Mouse (Mus musculus): ENCODE measurements around the gene Nkiras1. TPM values are rescaled to one million over a fixed set of nuclear protein-coding genes. Genes with fewer than 3 reads are reported as not detected.

Gene Nkiras1
- total and polyA plus RNA-seq, 2 experiments from 2014 or later, result 3.4 to 36.9 TPM

DNA sequence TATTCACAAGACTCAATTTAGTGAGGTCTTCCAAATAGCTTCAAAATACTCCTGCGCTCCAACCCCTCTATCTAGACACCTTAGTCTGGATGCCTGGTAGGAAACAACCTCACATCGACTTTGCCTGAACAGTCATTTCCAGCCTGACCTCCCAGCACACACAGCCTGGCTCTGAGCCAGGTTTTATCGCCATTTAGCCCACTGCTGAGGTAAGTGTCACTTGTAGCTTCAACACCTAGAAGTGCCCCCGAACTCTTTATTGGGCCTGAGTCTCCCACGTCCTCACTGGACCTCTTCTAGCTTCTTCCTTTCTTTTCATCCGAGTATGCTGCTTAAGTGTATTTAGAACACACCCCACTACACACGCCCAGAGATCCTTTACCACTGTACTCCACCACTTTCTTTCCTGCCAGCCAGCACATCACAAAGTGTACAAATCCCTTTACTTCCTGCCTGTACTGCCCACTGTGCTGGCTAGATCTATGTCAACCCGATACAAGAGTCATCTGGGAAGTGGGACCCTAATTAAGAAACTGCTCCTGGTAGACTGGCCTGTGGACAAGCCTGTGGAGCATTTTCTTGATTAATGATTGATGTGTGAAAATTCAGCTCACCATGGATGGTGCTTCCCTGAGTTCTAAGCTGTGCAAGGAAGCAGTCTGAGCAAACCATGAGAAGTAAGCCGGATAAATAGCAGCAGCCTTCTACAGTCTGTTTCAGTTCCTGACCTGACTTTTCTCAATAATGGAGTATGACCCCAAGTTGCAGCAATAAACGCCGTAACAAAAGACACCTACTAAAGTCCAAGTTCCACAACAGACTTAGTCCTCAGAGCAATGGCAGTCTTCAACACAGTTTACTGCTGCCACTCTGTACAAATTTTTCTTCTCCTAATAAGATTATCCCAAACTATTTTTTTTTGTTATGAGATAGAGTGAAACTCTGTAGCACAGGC, 46.8 kb downstream of the Nkiras1 start:
- Histone ChIP-seq H3K27ac (ENCODE audit: low read depth) (no peak overlapping the region), H3K36me3 (replicated peaks; ENCODE audit: control insufficient read depth, insufficient read depth, low read length) (0 out of 2 replicates have a peak, but pooled peaks cover 4% of the 10 kb centered on the region), H3K27me3 (ENCODE audit: control insufficient read depth, insufficient read depth, low read length) (no peaks in the 10 kb centered on the region), H3K9me3 (replicated peaks; ENCODE audit: control insufficient read depth, low read length) (no peaks in the 10 kb centered on the region), H3K4me1 (ENCODE audit: control insufficient read depth, insufficient read depth) (peaks cover 5% of the 10 kb centered on the region; the same call in 1 of the 2 replicates), H3K4me3 (ENCODE audit: low read depth, low read length) (no peak overlapping the region), H3K4me2 (ENCODE audit: low read depth, low read length) (peak overlapping the region; percentile 30), H3K9ac (replicated peaks; ENCODE audit: low read depth, low read length) (no peak overlapping the region)
- TF ChIP-seq EP300 (IDR thresholded peaks at IDR 0.05; ENCODE audit: low read depth), result no peak
- no peak for TF ChIP-seq CTCF (IDR thresholded peaks at IDR 0.05; ENCODE audit: low read depth)
- WGBS, result 37% methylated on average over 11 of the region's 11 CpGs
- ATAC-seq (ENCODE audit: insufficient read depth, low read depth) (peak; percentile 74), DNase-seq (ENCODE audit: low spot score) (peak; percentile 60)

DNA sequence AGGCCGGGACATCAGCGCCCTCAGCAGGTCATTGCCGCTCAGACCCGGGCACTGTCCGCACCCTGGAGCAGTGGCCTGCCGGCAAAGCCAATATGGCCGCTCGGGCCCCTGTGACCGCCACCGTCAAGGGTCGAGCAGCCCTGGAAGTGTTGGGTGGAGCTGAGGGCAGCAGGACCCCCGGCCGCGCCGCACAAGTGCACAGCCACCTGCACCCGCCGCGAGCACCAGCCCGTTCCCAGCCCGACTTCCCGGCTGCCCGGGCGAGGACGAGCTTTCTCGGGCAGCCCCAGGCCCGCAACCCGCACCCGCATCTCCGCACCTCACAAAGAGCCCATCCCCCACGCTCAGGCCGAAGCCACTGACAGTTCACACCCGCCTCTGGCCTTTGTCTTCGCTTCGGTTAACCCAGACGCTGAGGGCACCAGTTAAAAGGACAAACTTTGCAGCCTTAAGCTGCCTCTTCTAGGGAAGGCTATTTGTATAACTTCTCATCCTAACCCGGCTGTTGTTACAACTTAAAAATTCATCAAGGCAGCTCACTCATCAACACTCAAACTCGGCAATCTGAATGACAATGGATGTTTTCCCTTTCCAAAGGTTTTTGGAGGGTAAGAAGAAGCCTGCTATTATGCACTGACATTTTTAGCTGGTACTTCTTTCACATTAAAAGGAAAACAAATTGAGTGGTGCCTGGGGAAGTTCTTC, 56.2 kb downstream of the Nkiras1 start:
- Histone ChIP-seq H3K9ac (replicated peaks; ENCODE audit: low read depth, low read length) (peak overlapping the region; percentile 68), H3K4me2 (ENCODE audit: low read depth, low read length) (peak overlapping the region; percentile 83), H3K4me1 (ENCODE audit: control insufficient read depth, insufficient read depth) (peaks cover 6% of the 10 kb centered on the region), H3K36me3 (replicated peaks; ENCODE audit: control insufficient read depth, insufficient read depth, low read length) (no peaks in the 10 kb centered on the region; the same call in 1 of the 2 replicates), H3K9me3 (replicated peaks; ENCODE audit: control insufficient read depth, low read length) (no peaks in the 10 kb centered on the region), H3K27me3 (ENCODE audit: control insufficient read depth, insufficient read depth, low read length) (no peaks in the 10 kb centered on the region), H3K27ac (ENCODE audit: low read depth) (no peak overlapping the region), H3K4me3 (ENCODE audit: low read depth, low read length) (peak overlapping the region; percentile 61)
- ATAC-seq (ENCODE audit: insufficient read depth, low read depth), result peak; percentile 45
- TF ChIP-seq CTCF (IDR thresholded peaks at IDR 0.05; ENCODE audit: low read depth) (0 out of 2 replicates have a peak, but pooled peaks have one; percentile 21), EP300 (IDR thresholded peaks at IDR 0.05; ENCODE audit: low read depth) (no peak)
- WGBS, result 7% methylated on average over 37 of the region's 37 CpGs
- no peak for DNase-seq (ENCODE audit: low spot score)

DNA sequence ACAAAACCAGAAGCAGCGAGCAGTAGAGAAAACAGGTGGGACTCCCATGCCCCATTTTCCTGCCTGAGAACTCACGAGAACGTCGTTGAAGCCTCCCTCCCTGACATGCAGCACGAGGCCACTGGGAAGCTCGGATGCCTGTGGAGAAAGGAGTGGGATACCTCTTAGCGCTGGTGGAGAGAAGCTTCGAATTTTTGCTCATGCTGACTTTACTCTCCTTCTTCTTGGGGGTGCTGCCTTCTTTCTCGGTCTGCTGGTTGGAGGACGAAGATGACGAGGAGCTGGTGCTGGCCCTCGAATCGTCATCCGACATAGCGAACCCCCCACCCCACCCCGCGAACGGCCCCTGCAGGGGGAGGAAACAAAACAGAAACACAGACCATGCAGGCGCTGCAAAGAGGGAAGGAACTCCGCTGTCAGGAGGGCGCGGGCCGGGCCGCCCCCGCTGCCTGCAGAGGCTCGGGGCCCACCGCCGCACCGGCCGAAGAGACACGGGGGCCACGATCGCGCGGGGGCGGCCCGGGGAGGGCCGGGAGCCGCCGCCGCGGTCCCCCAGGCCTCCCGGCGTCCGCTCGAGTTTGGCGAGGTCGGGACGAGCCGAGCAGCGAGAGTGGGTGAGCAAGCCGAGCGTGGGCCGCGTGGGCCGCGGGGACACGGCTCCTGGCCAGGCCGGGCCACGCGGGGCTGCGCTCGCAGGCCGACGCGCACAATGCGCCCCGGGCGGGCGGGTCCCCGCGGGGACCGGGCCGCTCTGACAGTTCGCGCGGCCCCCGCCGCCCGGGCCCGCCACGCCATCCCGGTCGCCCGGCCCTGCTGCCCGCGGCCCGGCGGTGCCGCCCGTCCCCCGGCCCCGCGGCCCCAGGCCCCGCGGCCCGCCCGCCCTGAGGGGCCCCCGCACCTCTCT, 60.1 kb downstream of the Nkiras1 start:
- under 1% methylated on average over 76 of the region's 99 CpGs for WGBS
- Histone ChIP-seq H3K27me3 (ENCODE audit: control insufficient read depth, insufficient read depth, low read length) (no peaks in the 10 kb centered on the region), H3K9me3 (replicated peaks; ENCODE audit: control insufficient read depth, low read length) (no peaks in the 10 kb centered on the region), H3K4me1 (ENCODE audit: control insufficient read depth, insufficient read depth) (peaks cover 6% of the 10 kb centered on the region), H3K9ac (replicated peaks; ENCODE audit: low read depth, low read length) (peak overlapping the region; percentile 96), H3K36me3 (replicated peaks; ENCODE audit: control insufficient read depth, insufficient read depth, low read length) (no peaks in the 10 kb centered on the region; the same call in 1 of the 2 replicates), H3K4me2 (ENCODE audit: low read depth, low read length) (peak overlapping the region; percentile 97), H3K27ac (ENCODE audit: low read depth) (peak overlapping the region; percentile 77), H3K4me3 (ENCODE audit: low read depth, low read length) (peak overlapping the region; percentile 85)
- no peak for TF ChIP-seq EP300 (IDR thresholded peaks at IDR 0.05; ENCODE audit: low read depth)
- TF ChIP-seq CTCF (IDR thresholded peaks at IDR 0.05; ENCODE audit: low read depth), result no peak
- ATAC-seq (ENCODE audit: insufficient read depth, low read depth) (peak; percentile 54), DNase-seq (ENCODE audit: low spot score) (no peak)

DNA sequence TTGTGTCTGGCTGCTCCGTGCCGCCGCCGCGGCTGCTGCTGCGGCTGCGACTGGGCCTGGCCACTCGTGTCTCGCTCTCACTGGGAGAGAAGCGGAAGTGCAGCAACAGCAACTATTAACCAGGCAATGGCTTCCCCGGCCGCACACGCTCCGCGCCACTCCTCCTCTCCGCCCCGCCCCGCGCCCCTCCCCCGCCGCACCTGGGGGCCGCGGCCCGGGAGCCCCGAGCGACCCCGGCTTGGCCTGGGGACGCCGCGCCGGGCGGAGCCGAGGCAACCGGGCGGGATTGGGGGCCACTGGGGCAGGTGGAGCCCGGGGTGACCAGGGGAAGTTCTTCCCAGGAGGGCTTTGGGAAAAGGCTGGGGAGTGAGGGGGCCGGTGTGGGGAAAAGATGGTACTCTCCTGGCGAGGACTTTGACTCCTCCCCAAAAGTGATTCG, 60.8 kb downstream of the Nkiras1 start, which contains the start of gene Ube2e1:
Gene Ube2e1 (minus strand): TSS at position 167 of the 439 bp plus-strand sequence.
- peak within 1 kb of the TSS; percentile 97 for H3K4me2 ChIP-seq (ENCODE audit: low read depth, low read length)
- no peaks in the 10 kb centered on the region for H3K27me3 ChIP-seq (ENCODE audit: control insufficient read depth, insufficient read depth, low read length)
- peak within 1 kb of the TSS; percentile 77 for H3K27ac ChIP-seq (ENCODE audit: low read depth)
- under 1% methylated on average over 27 of the region's 39 CpGs for WGBS
- no peaks in the 10 kb centered on the region for H3K9me3 ChIP-seq (replicated peaks; ENCODE audit: control insufficient read depth, low read length)
- peak within 1 kb of the TSS; percentile 96 for H3K9ac ChIP-seq (replicated peaks; ENCODE audit: low read depth, low read length)
- H3K4me1 ChIP-seq (ENCODE audit: control insufficient read depth, insufficient read depth), result peaks cover 6% of the 10 kb centered on the region
- H3K36me3 ChIP-seq (replicated peaks; ENCODE audit: control insufficient read depth, insufficient read depth, low read length), result no peaks in the 10 kb centered on the region; the same call in 1 of the 2 replicates
- ATAC-seq (ENCODE audit: insufficient read depth, low read depth) (peak; percentile 86), DNase-seq (ENCODE audit: low spot score) (peak; percentile 78)
- peak within 1 kb of the TSS; percentile 85 for H3K4me3 ChIP-seq (ENCODE audit: low read depth, low read length)
- TF ChIP-seq CTCF (IDR thresholded peaks at IDR 0.05; ENCODE audit: low read depth) (no peak), EP300 (IDR thresholded peaks at IDR 0.05; ENCODE audit: low read depth) (no peak)

Other genes starting within 250 kb of the Nkiras1 start
- 30.9 and 34.4 TPM in 2 replicates for gene Nr1d2, start 32.0 kb upstream of the Nkiras1 start, total RNA-seq (2014; rRNA removed; ENCODE audit: low replicate concordance)
- gene Nr1d2, start 32.0 kb upstream of the Nkiras1 start, polyA plus RNA-seq (2015; fragmentation: Nextera tagmentation; extraction: Ambion mirVana), result 23.5 and 23.7 TPM in 2 replicates
- gene Rpl15, start 255 bp downstream of the Nkiras1 start, total RNA-seq (2014; rRNA removed; ENCODE audit: low replicate concordance), result 517 and 617 TPM in 2 replicates
- gene Rpl15, start 255 bp downstream of the Nkiras1 start, polyA plus RNA-seq (2015; fragmentation: Nextera tagmentation; extraction: Ambion mirVana), result 236 and 241 TPM in 2 replicates
- 12.9 and 31.0 TPM in 2 replicates for gene Ube2e1, start 60.7 kb downstream of the Nkiras1 start, total RNA-seq (2014; rRNA removed; ENCODE audit: low replicate concordance)
- 44.4 and 47.3 TPM in 2 replicates for gene Ube2e1, start 60.7 kb downstream of the Nkiras1 start, polyA plus RNA-seq (2015; fragmentation: Nextera tagmentation; extraction: Ambion mirVana)

Data from heart, postnatal 0 days (tissue).